Mouse (Mus musculus) neural tube, embryonic 14.5 days (tissue): ENCODE measurements at regions not wholly inside any gene's neighbourhood (a gene's known extent, or its start where the extent isn't known, plus 50 kb on each side); places are given as distances from the start of the nearest gene placed in this dataset.
"Not testable (repeated sequence)": the region's sequence is repeated elsewhere in the genome, so short reads cannot be mapped to it uniquely, and the experiment has no call there.

ENCODE experiments used
- ATAC-seq: fragments of 200-750 bp; cut with Nextera tagmentation; 2 replicates; pipeline ENCODE4 v1.8.0; 2017; ENCODE audit warnings: low read depth, mild to moderate bottlenecking, moderate TSS enrichment, moderate library complexity
- H3K27ac ChIP-seq: fragments of 300-500 bp; sonication (generic); 2 replicates; pipeline ENCODE4 v1.5.1; 2014; ENCODE audit warnings: low read depth, mild to moderate bottlenecking, control low read depth, low read length, moderate library complexity, mixed read lengths
- H3K27me3 ChIP-seq: fragments of 300-500 bp; sonication (generic); 2 replicates; pipeline ENCODE4 v1.6.1; 2014; ENCODE audit warnings: low read length; ENCODE audit not compliant: control insufficient read depth, insufficient read depth
- H3K36me3 ChIP-seq: fragments of 300-500 bp; sonication (generic); 2 replicates; pipeline ENCODE4 v1.6.1; 2014; ENCODE audit warnings: low read length, mixed read lengths; ENCODE audit not compliant: control insufficient read depth, insufficient read depth
- H3K4me1 ChIP-seq: fragments of 300-500 bp; sonication (generic); 2 replicates; pipeline ENCODE4 v1.6.1; 2014; ENCODE audit warnings: low read length; ENCODE audit not compliant: control insufficient read depth, insufficient read depth
- H3K4me2 ChIP-seq: fragments of 300-500 bp; sonication (generic); 2 replicates; pipeline ENCODE4 v1.6.1; 2014; ENCODE audit warnings: mild to moderate bottlenecking, low read depth, low read length, control low read depth
- H3K4me3 ChIP-seq: fragments of 300-500 bp; sonication (generic); 2 replicates; pipeline ENCODE4 v1.5.1; 2014; ENCODE audit warnings: low read depth, low read length, control low read depth, mixed read lengths
- H3K9ac ChIP-seq: fragments of 300-500 bp; sonication (generic); replicated peaks from 2 replicates; pipeline ENCODE4 v1.6.1; 2014; ENCODE audit warnings: low read depth, mild to moderate bottlenecking, control low read depth, low read length, mixed read lengths
- H3K9me3 ChIP-seq: fragments of 300-500 bp; sonication (generic); 2 replicates; pipeline ENCODE4 v1.6.1; 2016; ENCODE audit warnings: low read length; ENCODE audit not compliant: control insufficient read depth
- WGBS: fragments of 180-500 bp; shearing (Covaris S2); extraction: QIAGEN DNeasy Blood & Tissue Kit; methylation state at CpG from one replicate; pipeline ENCODE4 v1.1.7; 2014; 5-methylcytosine and 5-hydroxymethylcytosine counted together

- Histone ChIP-seq H3K4me2 (no peak overlapping the region), H3K36me3 (no peaks in the 10 kb centered on the region), H3K9ac (no peak overlapping the region), H3K27me3 (no peaks in the 10 kb centered on the region), H3K27ac (no peak overlapping the region), H3K9me3 (no peaks in the 10 kb centered on the region), H3K4me1 (no peaks in the 10 kb centered on the region), H3K4me3 (no peak overlapping the region)
- ATAC-seq, result no peak
- 95% methylated on average over 4 of the region's 4 CpGs for WGBS
Observed at GRCm38 (mm10) chr14:114485781-114486180, 606.2 kb upstream of the Gpc5 start.

GRCm38 (mm10) chr14:114493371-114493770 lies 598.6 kb upstream of the Gpc5 start:
- not testable (repeated sequence) for H3K4me2 ChIP-seq, H3K27me3 ChIP-seq, H3K4me3 ChIP-seq, H3K27ac ChIP-seq, ATAC-seq, H3K9me3 ChIP-seq, H3K36me3 ChIP-seq, H3K9ac ChIP-seq, H3K4me1 ChIP-seq
- WGBS, result 100% methylated on average over 3 of the region's 3 CpGs

- Histone ChIP-seq H3K4me3 (no peak overlapping the region), H3K27ac (no peak overlapping the region), H3K9ac (no peak overlapping the region), H3K9me3 (no peaks in the 10 kb centered on the region), H3K27me3 (no peaks in the 10 kb centered on the region), H3K4me2 (no peak overlapping the region), H3K36me3 (no peaks in the 10 kb centered on the region), H3K4me1 (no peaks in the 10 kb centered on the region)
- ATAC-seq, result no peak
Observed at GRCm38 (mm10) chr14:114504976-114505375, 587.0 kb upstream of the Gpc5 start.

GRCm38 (mm10) chr14:114547910-114548680 lies 543.9 kb upstream of the Gpc5 start:
- Histone ChIP-seq H3K36me3 (no peaks in the 10 kb centered on the region), H3K9ac (no peak overlapping the region), H3K4me1 (no peaks in the 10 kb centered on the region), H3K27ac (no peak overlapping the region), H3K4me3 (no peak overlapping the region), H3K4me2 (no peak overlapping the region), H3K9me3 (no peaks in the 10 kb centered on the region), H3K27me3 (no peaks in the 10 kb centered on the region)
- no peak for ATAC-seq
- 77% methylated on average over 4 of the region's 4 CpGs for WGBS

GRCm38 (mm10) chr14:114549101-114549500 lies 542.9 kb upstream of the Gpc5 start:
- no peaks in the 10 kb centered on the region for H3K36me3 ChIP-seq
- H3K4me3 ChIP-seq, result no peak overlapping the region
- H3K9ac ChIP-seq, result no peak overlapping the region
- no peaks in the 10 kb centered on the region for H3K9me3 ChIP-seq
- 81% methylated on average over 1 of the region's 1 CpGs for WGBS
- no peaks in the 10 kb centered on the region for H3K27me3 ChIP-seq
- no peak for ATAC-seq
- H3K4me1 ChIP-seq, result no peaks in the 10 kb centered on the region
- no peak overlapping the region for H3K27ac ChIP-seq
- no peak overlapping the region for H3K4me2 ChIP-seq

- Histone ChIP-seq H3K4me3 (no peak overlapping the region), H3K27ac (no peak overlapping the region), H3K9me3 (no peaks in the 10 kb centered on the region), H3K27me3 (no peaks in the 10 kb centered on the region), H3K36me3 (no peaks in the 10 kb centered on the region), H3K9ac (no peak overlapping the region), H3K4me2 (no peak overlapping the region), H3K4me1 (no peaks in the 10 kb centered on the region)
- no peak for ATAC-seq
- 44% methylated on average over 4 of the region's 4 CpGs for WGBS
Observed at GRCm38 (mm10) chr14:114566411-114567030, 525.5 kb upstream of the Gpc5 start.

GRCm38 (mm10) chr14:114567673-114568309 lies 524.2 kb upstream of the Gpc5 start:
- H3K27ac ChIP-seq, result no peak overlapping the region
- ATAC-seq, result peak; percentile 78
- no peaks in the 10 kb centered on the region for H3K36me3 ChIP-seq
- WGBS, result 20% methylated on average over 14 of the region's 14 CpGs
- peak overlapping the region; percentile 33; the same call in 1 of the 2 replicates for H3K4me2 ChIP-seq
- no peaks in the 10 kb centered on the region for H3K4me1 ChIP-seq
- no peaks in the 10 kb centered on the region for H3K9me3 ChIP-seq
- H3K27me3 ChIP-seq, result no peaks in the 10 kb centered on the region
- no peak overlapping the region for H3K9ac ChIP-seq
- H3K4me3 ChIP-seq, result no peak overlapping the region

- Histone ChIP-seq H3K9ac (no peak overlapping the region), H3K4me1 (no peaks in the 10 kb centered on the region), H3K4me2 (no peak overlapping the region), H3K27me3 (no peaks in the 10 kb centered on the region), H3K36me3 (no peaks in the 10 kb centered on the region), H3K9me3 (no peaks in the 10 kb centered on the region), H3K4me3 (no peak overlapping the region), H3K27ac (no peak overlapping the region)
- 9% methylated on average over 4 of the region's 4 CpGs for WGBS
- ATAC-seq, result peak; percentile 84
Observed at GRCm38 (mm10) chr14:114587367-114588064, 504.5 kb upstream of the Gpc5 start.

- H3K4me1 ChIP-seq, result no peaks in the 10 kb centered on the region
- H3K27ac ChIP-seq, result no peak overlapping the region
- H3K9ac ChIP-seq, result no peak overlapping the region
- no peak overlapping the region for H3K4me2 ChIP-seq
- no peaks in the 10 kb centered on the region for H3K27me3 ChIP-seq
- no peaks in the 10 kb centered on the region for H3K9me3 ChIP-seq
- no peaks in the 10 kb centered on the region for H3K36me3 ChIP-seq
- 27% methylated on average over 4 of the region's 4 CpGs for WGBS
- no peak for ATAC-seq
- no peak overlapping the region for H3K4me3 ChIP-seq
Observed at GRCm38 (mm10) chr14:114609296-114609695, 482.7 kb upstream of the Gpc5 start.
